Mouse (Mus musculus): ENCODE results near the gene Prkca. TPM values are rescaled to one million over a fixed set of nuclear protein-coding genes. Genes with fewer than 3 reads are reported as not detected.

Gene Prkca
- total and polyA plus RNA-seq, 2 experiments from 2014 or later = 7.9 to 32.0 TPM

- Histone ChIP-seq H3K4me2 (ENCODE audit: low read depth, low read length, poor library complexity, severe bottlenecking) (no peak overlapping the region), H3K36me3 (ENCODE audit: insufficient read depth, low read length) (no peaks in the 10 kb centered on the region; the same call in 1 of the 2 replicates), H3K4me1 (ENCODE audit: insufficient read depth, low read length) (peaks cover 5% of the 10 kb centered on the region; the same call in 1 of the 2 replicates), H3K9ac (replicated peaks; ENCODE audit: low read length, poor library complexity, severe bottlenecking) (0 out of 2 replicates have a peak overlapping the region, but pooled peaks have one; percentile 2), H3K9me3 (ENCODE audit: low read length) (no peaks in the 10 kb centered on the region), H3K4me3 (ENCODE audit: low read depth, low read length) (no peak overlapping the region), H3K27ac (ENCODE audit: low read depth, low read length) (no peak overlapping the region), H3K27me3 (ENCODE audit: insufficient read depth, low read length) (no peaks in the 10 kb centered on the region; the same call in 1 of the 2 replicates)
- ATAC-seq (ENCODE audit: low FRiP score) (no peak), DNase-seq (ENCODE audit: low spot score) (no peak)
- 47% methylated on average over 11 of the region's 11 CpGs for WGBS
- TF ChIP-seq CTCF (IDR thresholded peaks at IDR 0.05) = no peak
These were observed 351.2 kb downstream of the Prkca start for GRCm38 (mm10) chr11:107992500-107992899.

- TF ChIP-seq CTCF (IDR thresholded peaks at IDR 0.05) = no peak
- 66% methylated on average over 7 of the region's 7 CpGs for WGBS
- H3K4me2 ChIP-seq (ENCODE audit: low read depth, low read length, poor library complexity, severe bottlenecking) = no peak overlapping the region
- H3K9ac ChIP-seq (replicated peaks; ENCODE audit: low read length, poor library complexity, severe bottlenecking) = no peak overlapping the region
- H3K4me3 ChIP-seq (ENCODE audit: low read depth, low read length) = no peak overlapping the region
- DNase-seq (ENCODE audit: low spot score) (no peak), ATAC-seq (ENCODE audit: low FRiP score) (no peak)
- peaks cover 5% of the 10 kb centered on the region; the same call in 1 of the 2 replicates for H3K4me1 ChIP-seq (ENCODE audit: insufficient read depth, low read length)
- no peak overlapping the region for H3K27ac ChIP-seq (ENCODE audit: low read depth, low read length)
- H3K27me3 ChIP-seq (ENCODE audit: insufficient read depth, low read length) = no peaks in the 10 kb centered on the region; the same call in 1 of the 2 replicates
- no peaks in the 10 kb centered on the region; the same call in 1 of the 2 replicates for H3K36me3 ChIP-seq (ENCODE audit: insufficient read depth, low read length)
- H3K9me3 ChIP-seq (ENCODE audit: low read length) = no peaks in the 10 kb centered on the region
These were observed 351.7 kb downstream of the Prkca start for GRCm38 (mm10) chr11:107991990-107992389.

GRCm38 (mm10) chr11:107989241-107989640 is 354.5 kb downstream of the Prkca start:
- no peaks in the 10 kb centered on the region for H3K9me3 ChIP-seq (ENCODE audit: low read length)
- no peak overlapping the region for H3K4me2 ChIP-seq (ENCODE audit: low read depth, low read length, poor library complexity, severe bottlenecking)
- no peak for ATAC-seq (ENCODE audit: low FRiP score)
- TF ChIP-seq CTCF (IDR thresholded peaks at IDR 0.05) = no peak
- DNase-seq (ENCODE audit: low spot score) = no peak
- WGBS = 91% methylated on average over 6 of the region's 6 CpGs
- no peak overlapping the region for H3K4me3 ChIP-seq (ENCODE audit: low read depth, low read length)
- H3K27me3 ChIP-seq (ENCODE audit: insufficient read depth, low read length) = no peaks in the 10 kb centered on the region; the same call in 1 of the 2 replicates
- H3K9ac ChIP-seq (replicated peaks; ENCODE audit: low read length, poor library complexity, severe bottlenecking) = no peak overlapping the region
- peaks cover 1% of the 10 kb centered on the region for H3K36me3 ChIP-seq (ENCODE audit: insufficient read depth, low read length)
- no peak overlapping the region for H3K27ac ChIP-seq (ENCODE audit: low read depth, low read length)
- peaks cover 5% of the 10 kb centered on the region; the same call in 1 of the 2 replicates for H3K4me1 ChIP-seq (ENCODE audit: insufficient read depth, low read length)

GRCm38 (mm10) chr11:107985941-107986340 is 357.8 kb downstream of the Prkca start:
- no peak overlapping the region for H3K9ac ChIP-seq (replicated peaks; ENCODE audit: low read length, poor library complexity, severe bottlenecking)
- peaks cover 5% of the 10 kb centered on the region; the same call in 1 of the 2 replicates for H3K4me1 ChIP-seq (ENCODE audit: insufficient read depth, low read length)
- TF ChIP-seq CTCF (IDR thresholded peaks at IDR 0.05) = no peak
- no peaks in the 10 kb centered on the region for H3K27me3 ChIP-seq (ENCODE audit: insufficient read depth, low read length)
- no peak for ATAC-seq (ENCODE audit: low FRiP score)
- peaks cover 8% of the 10 kb centered on the region for H3K36me3 ChIP-seq (ENCODE audit: insufficient read depth, low read length)
- WGBS = 94% methylated on average over 3 of the region's 3 CpGs
- no peak for DNase-seq (ENCODE audit: low spot score)
- no peak overlapping the region for H3K27ac ChIP-seq (ENCODE audit: low read depth, low read length)
- H3K4me3 ChIP-seq (ENCODE audit: low read depth, low read length) = no peak overlapping the region
- no peaks in the 10 kb centered on the region for H3K9me3 ChIP-seq (ENCODE audit: low read length)
- no peak overlapping the region for H3K4me2 ChIP-seq (ENCODE audit: low read depth, low read length, poor library complexity, severe bottlenecking)

DNA sequence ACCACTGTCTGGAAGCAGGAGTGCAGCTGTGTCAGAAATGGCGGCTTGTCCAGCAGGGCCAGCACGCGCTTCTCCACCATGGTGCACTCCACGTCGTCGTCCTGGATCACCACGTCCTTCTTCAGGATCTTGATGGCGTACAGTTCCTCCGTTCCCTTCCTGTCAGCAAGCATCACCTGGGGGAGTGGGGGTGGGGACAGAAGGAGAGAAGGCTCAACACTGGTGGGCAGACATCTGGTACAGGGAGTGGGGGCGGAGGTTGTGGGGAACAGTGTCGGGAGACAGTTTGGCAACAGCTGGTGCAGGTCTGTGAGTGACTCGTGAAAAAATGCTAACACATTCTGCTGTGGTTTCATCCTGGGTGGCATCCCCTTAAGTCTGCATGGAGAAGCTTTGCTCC is 359.8 kb downstream of the Prkca start:
- DNase-seq (ENCODE audit: low spot score) = no peak
- Histone ChIP-seq H3K27me3 (ENCODE audit: insufficient read depth, low read length) (no peaks in the 10 kb centered on the region), H3K36me3 (ENCODE audit: insufficient read depth, low read length) (peaks cover 8% of the 10 kb centered on the region), H3K27ac (ENCODE audit: low read depth, low read length) (no peak overlapping the region), H3K4me2 (ENCODE audit: low read depth, low read length, poor library complexity, severe bottlenecking) (no peak overlapping the region), H3K4me1 (ENCODE audit: insufficient read depth, low read length) (no peaks in the 10 kb centered on the region), H3K9me3 (ENCODE audit: low read length) (no peaks in the 10 kb centered on the region), H3K4me3 (ENCODE audit: low read depth, low read length) (no peak overlapping the region), H3K9ac (replicated peaks; ENCODE audit: low read length, poor library complexity, severe bottlenecking) (no peak overlapping the region)
- TF ChIP-seq CTCF (IDR thresholded peaks at IDR 0.05) = no peak
- ATAC-seq (ENCODE audit: low FRiP score) = no peak
- WGBS = 87% methylated on average over 12 of the region's 12 CpGs

- no peak for DNase-seq (ENCODE audit: low spot score)
- Histone ChIP-seq H3K4me2 (ENCODE audit: low read depth, low read length, poor library complexity, severe bottlenecking) (no peak overlapping the region), H3K4me1 (ENCODE audit: insufficient read depth, low read length) (no peaks in the 10 kb centered on the region), H3K9ac (replicated peaks; ENCODE audit: low read length, poor library complexity, severe bottlenecking) (no peak overlapping the region), H3K9me3 (ENCODE audit: low read length) (no peaks in the 10 kb centered on the region), H3K27me3 (ENCODE audit: insufficient read depth, low read length) (no peaks in the 10 kb centered on the region), H3K27ac (ENCODE audit: low read depth, low read length) (no peak overlapping the region), H3K36me3 (ENCODE audit: insufficient read depth, low read length) (peaks cover 8% of the 10 kb centered on the region), H3K4me3 (ENCODE audit: low read depth, low read length) (no peak overlapping the region)
- no peak for ATAC-seq (ENCODE audit: low FRiP score)
- no peak for TF ChIP-seq CTCF (IDR thresholded peaks at IDR 0.05)
- 54% methylated on average over 5 of the region's 5 CpGs for WGBS
These were observed 360.5 kb downstream of the Prkca start for GRCm38 (mm10) chr11:107983224-107983623.
